Mouse (Mus musculus) monocyte, adult 5-6 weeks (primary cell): ENCODE measurements around the gene Xrcc6. TPM values are rescaled to one million over a fixed set of nuclear protein-coding genes. Genes with fewer than 3 reads are reported as not detected.

Experiments
- ATAC-seq: fragments of 153-309, 156-312 bp; replicated peaks from 2 replicates; pipeline ENCODE4 v1.8.0; 2017; ENCODE audit warnings: mild to moderate bottlenecking; ENCODE audit not compliant: low TSS enrichment, insufficient number of reproducible peaks, severe bottlenecking, poor library complexity, low FRiP score
- total RNA-seq: library from RNA; stranded (forward); fragments of 200-1000, 200-491, 200-594 nt; gene quantifications from 3 replicates; pipeline ENCODE4 v1.2.3, GENCODE M21; 2017

The Xrcc6 gene
- total RNA-seq, 1 experiment from 2014 or later = 37.3 TPM

- no peak for ATAC-seq
These were observed 71.1 kb downstream of the Xrcc6 start, which contains the start of gene 4930407I10Rik for GRCm38 (mm10) chr15:82058719-82059201. Gene 4930407I10Rik (plus strand): TSS chr15:82059151.

GRCm38 (mm10) chr15:82063909-82064308 lies 76.3 kb downstream of the Xrcc6 start:
- ATAC-seq = no peak

- ATAC-seq = no peak; the same call in 1 of the 2 replicates
These were observed 77.9 kb downstream of the Xrcc6 start for GRCm38 (mm10) chr15:82065511-82065910.

GRCm38 (mm10) chr15:82069898-82070297 lies 82.3 kb downstream of the Xrcc6 start, which contains the start of gene Mei1:
Gene Mei1 (plus strand): TSS chr15:82069996.
- ATAC-seq = no peak

DNA sequence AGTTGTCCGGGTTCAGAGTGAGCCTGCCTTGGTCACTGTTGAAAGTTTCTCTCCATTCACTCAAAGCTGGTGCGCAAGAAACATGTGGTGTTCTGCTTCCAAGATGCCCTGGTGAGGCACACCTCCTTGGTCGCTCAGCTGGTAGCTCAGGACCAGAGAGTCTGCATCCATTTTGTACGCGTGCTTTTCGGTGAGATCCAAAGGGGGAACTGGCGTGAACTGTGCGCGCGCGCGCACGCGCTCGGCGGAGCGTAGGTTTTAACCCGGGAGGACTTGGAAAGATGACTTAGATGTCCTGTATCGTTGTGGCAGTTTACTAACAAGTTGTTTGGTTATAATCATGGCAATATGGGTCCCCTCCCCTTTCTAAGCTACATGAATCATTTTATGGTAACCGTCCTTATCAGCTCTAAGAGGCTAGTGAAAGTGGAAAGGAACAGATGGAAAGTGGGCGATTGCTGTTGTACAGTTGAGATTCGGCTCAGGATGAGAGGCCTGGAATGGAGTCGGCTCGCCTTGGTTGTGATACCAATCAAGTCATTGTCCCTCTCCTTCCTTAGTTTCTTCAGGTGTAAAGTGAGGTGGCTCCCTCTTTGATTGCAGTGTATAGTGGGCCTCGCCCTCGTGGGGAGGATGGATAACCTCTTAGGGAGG lies 84.3 kb downstream of the Xrcc6 start:
- no peak for ATAC-seq

DNA sequence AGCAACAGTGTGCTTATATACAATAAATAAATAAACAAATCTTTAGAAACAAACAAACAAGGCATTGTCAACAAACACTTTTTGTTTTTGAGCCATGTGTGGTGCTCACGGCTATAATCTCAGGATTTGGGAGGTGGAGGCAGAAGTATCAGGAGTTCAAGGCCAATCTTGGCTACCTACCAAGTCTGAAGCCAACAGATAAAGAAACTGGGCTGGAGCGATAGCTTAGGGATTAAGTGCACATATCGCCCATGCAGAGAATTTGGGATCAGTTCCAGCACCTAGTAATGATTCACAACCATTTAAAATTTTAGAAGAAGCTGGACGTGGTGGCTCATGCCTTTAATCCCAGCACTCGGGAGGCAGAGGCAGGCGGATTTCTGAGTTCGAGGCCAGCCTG lies 85.9 kb downstream of the Xrcc6 start:
- ATAC-seq = no peak

DNA sequence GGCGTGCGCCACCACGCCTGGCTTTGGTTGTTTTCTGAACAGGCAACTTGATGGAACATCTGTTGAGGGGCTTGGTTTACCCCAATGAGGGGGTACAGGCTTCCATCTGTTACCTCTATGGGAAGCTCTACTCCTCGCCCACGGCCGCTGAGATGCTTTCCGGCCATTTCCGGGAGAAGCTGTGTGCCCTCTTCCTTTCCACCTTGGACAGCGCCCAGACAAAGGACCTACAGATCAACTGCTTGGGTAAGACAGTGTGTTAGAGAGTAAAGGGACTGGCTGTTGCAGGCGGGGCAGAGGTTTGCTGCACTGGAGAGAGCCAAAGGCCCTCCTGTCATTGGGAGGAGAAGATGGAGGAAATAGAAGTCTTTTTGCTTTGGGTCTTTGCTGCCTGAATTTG lies 92.2 kb downstream of the Xrcc6 start:
- no peak for ATAC-seq

DNA sequence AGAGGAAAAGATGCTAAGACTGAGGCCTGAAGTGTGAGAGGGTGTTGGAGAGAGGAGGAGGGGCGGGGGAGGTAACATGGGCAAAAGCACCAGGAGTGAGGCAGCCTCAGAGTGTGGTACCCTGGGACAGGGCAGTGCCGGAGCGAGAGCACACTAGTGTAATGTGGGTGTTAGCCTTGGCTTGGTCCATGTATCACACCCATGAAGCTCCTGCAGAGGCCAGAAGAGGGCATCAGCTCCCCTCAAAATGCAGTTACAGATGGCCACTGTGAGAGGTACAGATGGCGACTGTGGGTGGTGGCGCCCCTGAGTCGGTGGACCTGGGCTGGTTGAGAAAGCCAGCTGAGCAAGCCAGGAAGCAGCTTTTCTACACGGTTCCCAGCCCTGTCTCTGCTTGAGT lies 93.5 kb downstream of the Xrcc6 start:
- ATAC-seq = 0 out of 2 replicates have a peak, but pooled peaks have one; percentile 56

- ATAC-seq = no peak
These were observed 98.0 kb downstream of the Xrcc6 start for GRCm38 (mm10) chr15:82085606-82086005.

DNA sequence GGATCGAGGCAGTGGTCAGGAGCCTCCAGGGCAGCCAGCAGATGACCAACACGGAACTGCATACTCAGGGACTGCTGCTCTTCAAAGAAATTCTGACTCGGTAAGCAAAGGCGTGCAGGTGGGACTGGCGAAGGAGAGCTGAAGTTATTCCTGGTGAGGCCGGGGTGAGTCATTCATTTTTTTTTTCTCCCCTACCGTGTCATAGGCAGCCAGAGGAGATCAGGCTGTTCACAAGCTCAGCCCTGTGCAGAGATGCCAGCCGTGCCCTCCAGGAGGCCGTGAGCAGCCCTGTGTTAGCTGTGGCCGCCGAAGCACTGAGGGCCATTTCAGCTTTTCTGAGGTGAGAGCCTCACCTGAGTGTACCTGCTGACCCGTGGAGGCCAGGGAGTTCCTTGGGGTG lies 98.5 kb downstream of the Xrcc6 start:
- ATAC-seq = no peak

- ATAC-seq = no peak
These were observed 99.6 kb downstream of the Xrcc6 start for GRCm38 (mm10) chr15:82087266-82087665.

Other genes with a start within 250 kb of the Xrcc6 start
- gene Zc3h7b, start 242.8 kb upstream of the Xrcc6 start, total RNA-seq = 6.6 to 14.2 TPM (median 7.1 TPM) in 3 replicates
- 37.6 to 62.3 TPM (median 38.3 TPM) in 3 replicates for gene Rangap1, start 242.3 kb upstream of the Xrcc6 start, total RNA-seq
- gene Tef, start 185.4 kb upstream of the Xrcc6 start, total RNA-seq = 44.4 to 60.3 TPM (median 52.9 TPM) in 3 replicates
- gene Tob2, start 129.0 kb upstream of the Xrcc6 start, total RNA-seq = 27.1 to 48.1 TPM (median 29.4 TPM) in 3 replicates
- 54.7 to 91.7 TPM (median 58.7 TPM) in 3 replicates for gene Phf5a, start 115.9 kb upstream of the Xrcc6 start, total RNA-seq
- 103 to 166 TPM (median 150 TPM) in 3 replicates for gene Aco2, start 115.5 kb upstream of the Xrcc6 start, total RNA-seq
- gene Polr3h, start 61.6 kb upstream of the Xrcc6 start, total RNA-seq = 7.9 to 13.7 TPM (median 8.1 TPM) in 3 replicates
- 0.19 TPM in 1 of 3 replicates, not detected in the others for gene Csdc2, start 51.1 kb upstream of the Xrcc6 start, total RNA-seq
- 6.8 to 24.4 TPM (median 11.1 TPM) in 3 replicates for gene Pmm1, start 26.9 kb upstream of the Xrcc6 start, total RNA-seq
- not detected in 3 replicates for gene 1700029P11Rik, start 7.3 kb upstream of the Xrcc6 start, total RNA-seq
- 3.2 to 7.3 TPM (median 4.8 TPM) in 3 replicates for gene Desi1, start 46.0 kb downstream of the Xrcc6 start, total RNA-seq
- gene Snu13, start 59.8 kb downstream of the Xrcc6 start, total RNA-seq = 111 to 112 TPM (median 112 TPM) in 3 replicates
- not detected in 3 replicates for gene 4930407I10Rik, start 71.3 kb downstream of the Xrcc6 start, total RNA-seq
- gene Mei1, start 82.2 kb downstream of the Xrcc6 start, total RNA-seq = not detected in 3 replicates
- gene Ccdc134, start 140.1 kb downstream of the Xrcc6 start, total RNA-seq = 28.6 to 54.3 TPM (median 43.2 TPM) in 3 replicates
- gene Srebf2, start 159.3 kb downstream of the Xrcc6 start, total RNA-seq = 43.2 to 64.7 TPM (median 49.7 TPM) in 3 replicates
- not detected in 3 replicates for gene Shisa8, start 225.0 kb downstream of the Xrcc6 start, total RNA-seq
- 13.6 to 19.3 TPM (median 17.9 TPM) in 3 replicates for gene Tnfrsf13c, start 236.5 kb downstream of the Xrcc6 start, total RNA-seq